Mouse (Mus musculus) liver, embryonic 14.5 days (tissue): ENCODE data around the gene Olfr896-ps1. TPM values are rescaled to one million over a fixed set of nuclear protein-coding genes. Genes with fewer than 3 reads are reported as not detected.

ENCODE experiments used
- ATAC-seq: fragments of 200-750 bp; cut with Nextera tagmentation; 2 replicates; pipeline ENCODE4 v1.8.0; 2017; ENCODE audit warnings: moderate number of reproducible peaks, mild to moderate bottlenecking, moderate library complexity; ENCODE audit not compliant: insufficient read depth
- DNase-seq, 3 experiments: peaks; one replicate each; pipeline ENCODE4 v3.0.0-alpha.2; 2012 to 2013; ENCODE audit warnings: low read depth in 3 of 3, low spot score in 3 of 3
- H3K27ac ChIP-seq: fragments of 300-500 bp; sonication (generic); 2 replicates; pipeline ENCODE4 v1.5.1; 2014; ENCODE audit warnings: moderate library complexity, mild to moderate bottlenecking, control low read depth, inconsistent platforms
- H3K27me3 ChIP-seq: fragments of 300-500 bp; sonication (generic); 2 replicates; pipeline ENCODE4 v1.6.1; 2014; ENCODE audit warnings: mild to moderate bottlenecking, low read length, moderate library complexity; ENCODE audit not compliant: control insufficient read depth, insufficient read depth
- H3K36me3 ChIP-seq: fragments of 300-500 bp; sonication (generic); replicated peaks from 2 replicates; pipeline ENCODE4 v1.6.1; 2014; ENCODE audit warnings: low read depth; ENCODE audit not compliant: control insufficient read depth, insufficient read depth
- H3K4me1 ChIP-seq, 2 experiments: fragments of 200-500 bp in 1 of 2; fragments of 300-500 bp in 1 of 2; sonication (generic) in 1 of 2; replicated peaks; 2 replicates each; pipeline ENCODE4 v1.6.1; 2012 to 2014; ENCODE audit warnings: antibody characterized with exemption in 1 of 2, inconsistent platforms in 1 of 2, low read length in 1 of 2; ENCODE audit not compliant: control insufficient read depth in 2 of 2, insufficient read depth in 2 of 2
- H3K4me2 ChIP-seq: fragments of 300-500 bp; sonication (generic); 2 replicates; pipeline ENCODE4 v1.6.1; 2014; ENCODE audit warnings: low read depth, mild to moderate bottlenecking, control low read depth, moderate library complexity
- H3K4me3 ChIP-seq, 2 experiments: fragments of 200-500 bp in 1 of 2; fragments of 300-500 bp in 1 of 2; sonication (generic) in 1 of 2; 2 replicates each; pipeline ENCODE4 v1.5.1; 2012 to 2014; ENCODE audit warnings: low read depth in 2 of 2, low read length in 2 of 2, mild to moderate bottlenecking in 2 of 2, control low read depth in 1 of 2, inconsistent platforms in 1 of 2, moderate library complexity in 1 of 2; ENCODE audit not compliant: insufficient read depth in 1 of 2
- H3K9ac ChIP-seq: fragments of 300-500 bp; sonication (generic); replicated peaks from 2 replicates; pipeline ENCODE4 v1.6.1; 2014; ENCODE audit warnings: mild to moderate bottlenecking, control low read depth, moderate library complexity
- H3K9me3 ChIP-seq: fragments of 300-500 bp; sonication (generic); 2 replicates; pipeline ENCODE4 v1.6.1; 2016; ENCODE audit warnings: low read length, mixed read lengths; ENCODE audit not compliant: control insufficient read depth
- CTCF ChIP-seq: IDR thresholded peaks from 2 replicates; pipeline ENCODE4 v1.5.1; 2016; ENCODE audit warnings: antibody characterized with exemption, low read depth, control low read depth
- EP300 ChIP-seq: IDR thresholded peaks from 2 replicates; pipeline ENCODE4 v1.6.1; 2016; ENCODE audit warnings: antibody characterized with exemption, low read depth
- WGBS: fragments of 180-500 bp; shearing (Covaris S2); extraction: QIAGEN DNeasy Blood & Tissue Kit; methylation state at CpG from one replicate; pipeline ENCODE4 v1.1.7; 2014; ENCODE audit not compliant: insufficient replicate concordance; 5-methylcytosine and 5-hydroxymethylcytosine counted together
- polyA plus RNA-seq, 2 experiments: library from polyadenylated mRNA; depleted of rRNA in 1 of 2; stranded (reverse) in 1 of 2; unstranded in 1 of 2; fragments of >200 nt; fragmentation: Nextera tagmentation in 1 of 2; extraction: Ambion mirVana in 1 of 2; gene quantifications; 2 replicates each; pipeline versions ENCODE4 v1.2.1 to v1.2.3; 2012 to 2014

Gene Olfr896-ps1
- polyA plus RNA-seq (2012; rRNA removed): not detected in 2 replicates
- polyA plus RNA-seq (2014; fragmentation: Nextera tagmentation; extraction: Ambion mirVana): not detected in 2 replicates

DNA sequence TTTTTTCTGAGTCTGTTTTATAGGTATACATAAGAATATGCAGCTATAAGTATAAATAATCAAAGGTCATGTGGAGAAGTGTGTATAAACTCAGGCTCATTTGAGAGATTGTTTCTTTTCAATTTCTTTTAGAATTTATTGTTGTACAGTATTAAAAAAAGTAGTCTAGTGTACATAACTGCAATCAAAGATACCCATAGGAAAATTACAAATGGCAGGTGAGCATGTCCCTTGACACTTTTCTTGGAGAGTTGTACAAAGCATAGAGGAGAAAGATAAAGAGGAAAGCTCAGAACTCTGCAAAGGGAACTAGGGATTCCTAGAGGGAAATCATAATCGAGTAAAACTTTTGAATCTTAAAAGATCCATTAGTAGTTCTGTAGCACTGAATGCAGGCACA lies at the start of gene Olfr896-ps1:
TSS of gene Olfr896-ps1 (plus strand) at position 301 of the 400 bp plus-strand sequence.
- no peak for DNase-seq
- 68% methylated on average over 1 of the region's 1 CpGs for WGBS
- no peaks in the 10 kb centered on the region for H3K36me3 ChIP-seq
- H3K9me3 ChIP-seq: no peaks in the 10 kb centered on the region
- no peak within 1 kb of the TSS for H3K9ac ChIP-seq
- TF ChIP-seq EP300: no peak
- TF ChIP-seq CTCF: no peak
- H3K4me2 ChIP-seq: no peak within 1 kb of the TSS
- no peak for ATAC-seq
- H3K4me3 ChIP-seq: no peak within 1 kb of the TSS
- no peak within 1 kb of the TSS for H3K27ac ChIP-seq
- H3K27me3 ChIP-seq: no peaks in the 10 kb centered on the region
- no peaks in the 10 kb centered on the region for H3K4me1 ChIP-seq

DNA sequence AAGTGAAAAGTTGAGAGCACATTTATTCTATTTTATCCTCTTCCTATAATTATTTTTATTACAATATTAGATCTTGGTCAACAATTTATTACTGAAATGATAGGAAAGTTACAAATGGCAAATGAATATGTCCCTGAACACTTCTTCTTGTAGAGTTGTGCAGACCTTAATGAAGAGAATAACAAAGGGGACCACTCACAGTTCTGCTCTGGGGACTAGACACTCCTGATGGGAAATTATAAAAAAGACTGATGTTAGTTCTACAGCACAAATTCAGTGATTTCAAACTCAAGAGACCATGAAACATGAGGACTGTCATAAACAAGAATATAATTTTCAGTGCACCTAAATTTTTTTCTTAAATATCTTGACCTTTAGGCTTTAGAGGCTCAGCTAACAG lies 38.4 kb upstream of the Olfr896-ps1 start, which contains the start of gene Olfr143:
TSS of gene Olfr143 (plus strand) at position 301 of the 400 bp plus-strand sequence.
- no peaks in the 10 kb centered on the region for H3K36me3 ChIP-seq
- DNase-seq (no peak), ATAC-seq (no peak)
- no peaks in the 10 kb centered on the region for H3K27me3 ChIP-seq
- H3K9ac ChIP-seq: no peak within 1 kb of the TSS
- no peak within 1 kb of the TSS for H3K27ac ChIP-seq
- no peak within 1 kb of the TSS for H3K4me2 ChIP-seq
- H3K9me3 ChIP-seq: no peaks in the 10 kb centered on the region
- TF ChIP-seq CTCF (no peak), EP300 (no peak)
- H3K4me3 ChIP-seq: no peak within 1 kb of the TSS
- no peaks in the 10 kb centered on the region for H3K4me1 ChIP-seq

DNA sequence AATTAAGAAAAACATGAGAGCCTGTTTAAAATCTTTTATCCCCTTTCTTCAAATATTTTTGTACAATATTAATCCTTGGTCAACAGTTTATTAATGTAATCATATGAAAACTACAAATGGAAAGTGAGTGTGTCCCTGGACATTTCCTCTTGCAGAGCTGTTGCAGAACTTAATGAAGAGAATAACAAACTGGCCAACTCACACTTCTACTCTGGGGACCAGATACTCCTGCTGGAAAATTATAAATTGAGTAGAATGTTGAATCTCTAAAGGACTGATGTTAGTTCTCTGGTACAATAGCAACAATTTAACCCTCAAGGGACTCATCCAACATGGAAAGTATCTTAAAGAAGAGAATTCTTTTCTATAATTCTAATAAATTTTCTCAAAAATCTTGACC lies 23.4 kb upstream of the Olfr896-ps1 start, which contains the start of gene Olfr895:
TSS of gene Olfr895 (plus strand) at position 301 of the 400 bp plus-strand sequence.
- no peak within 1 kb of the TSS for H3K27ac ChIP-seq
- H3K4me2 ChIP-seq: no peak within 1 kb of the TSS
- no peak within 1 kb of the TSS for H3K9ac ChIP-seq
- ATAC-seq (no peak), DNase-seq (no peak)
- TF ChIP-seq CTCF: no peak
- TF ChIP-seq EP300: no peak
- no peaks in the 10 kb centered on the region for H3K36me3 ChIP-seq
- H3K9me3 ChIP-seq: no peaks in the 10 kb centered on the region
- no peak within 1 kb of the TSS for H3K4me3 ChIP-seq
- no peaks in the 10 kb centered on the region for H3K27me3 ChIP-seq
- no peaks in the 10 kb centered on the region for H3K4me1 ChIP-seq

DNA sequence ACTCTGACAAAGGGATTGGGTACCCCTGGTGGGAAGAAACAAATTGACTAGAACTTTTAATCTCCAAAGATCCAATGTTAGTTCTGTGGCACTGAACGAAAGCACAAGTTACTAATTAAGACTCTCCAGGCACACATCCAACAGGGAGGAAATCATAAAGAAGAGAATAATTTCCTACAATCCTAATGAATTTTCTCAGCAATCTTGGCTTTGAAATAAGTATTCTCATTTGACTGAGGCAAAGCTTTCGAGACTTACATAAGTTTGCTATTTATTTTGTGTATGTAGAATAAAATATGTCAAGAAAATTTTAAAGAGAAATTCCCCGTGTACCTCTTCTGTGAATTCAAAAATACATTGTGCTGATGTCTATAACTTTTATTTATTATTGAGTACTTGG lies 37.9 kb downstream of the Olfr896-ps1 start, which contains the start of gene Olfr25:
TSS of gene Olfr25 (plus strand) at position 301 of the 400 bp plus-strand sequence.
- no peak for ATAC-seq
- H3K4me1 ChIP-seq: no peaks in the 10 kb centered on the region
- no peak within 1 kb of the TSS for H3K9ac ChIP-seq
- H3K27ac ChIP-seq: no peak within 1 kb of the TSS
- no peaks in the 10 kb centered on the region for H3K36me3 ChIP-seq
- 46% methylated on average over 3 of the region's 3 CpGs for WGBS
- H3K9me3 ChIP-seq: no peaks in the 10 kb centered on the region
- no peaks in the 10 kb centered on the region for H3K27me3 ChIP-seq
- H3K4me3 ChIP-seq: no peak within 1 kb of the TSS
- no peak for TF ChIP-seq CTCF
- TF ChIP-seq EP300: no peak
- DNase-seq: no peak
- no peak within 1 kb of the TSS for H3K4me2 ChIP-seq

Other genes with a start within 250 kb of the Olfr896-ps1 start
- gene Olfr884, start 244.6 kb upstream of the Olfr896-ps1 start, polyA plus RNA-seq (2012; rRNA removed): not detected in 2 replicates
- gene Olfr884, start 244.6 kb upstream of the Olfr896-ps1 start, polyA plus RNA-seq (2014; fragmentation: Nextera tagmentation; extraction: Ambion mirVana): not detected in 2 replicates
- gene Olfr885, start 229.8 kb upstream of the Olfr896-ps1 start, polyA plus RNA-seq (2012; rRNA removed): not detected in 2 replicates
- not detected in 2 replicates for gene Olfr885, start 229.8 kb upstream of the Olfr896-ps1 start, polyA plus RNA-seq (2014; fragmentation: Nextera tagmentation; extraction: Ambion mirVana)
- gene Olfr887, start 207.0 kb upstream of the Olfr896-ps1 start, polyA plus RNA-seq (2012; rRNA removed): not detected in 2 replicates
- not detected in 2 replicates for gene Olfr887, start 207.0 kb upstream of the Olfr896-ps1 start, polyA plus RNA-seq (2014; fragmentation: Nextera tagmentation; extraction: Ambion mirVana)
- not detected in 2 replicates for gene Olfr888, start 183.0 kb upstream of the Olfr896-ps1 start, polyA plus RNA-seq (2012; rRNA removed)
- gene Olfr888, start 183.0 kb upstream of the Olfr896-ps1 start, polyA plus RNA-seq (2014; fragmentation: Nextera tagmentation; extraction: Ambion mirVana): not detected in 2 replicates
- 0.01 TPM in 2 replicates for gene Olfr889, start 175.9 kb upstream of the Olfr896-ps1 start, polyA plus RNA-seq (2012; rRNA removed)
- gene Olfr889, start 175.9 kb upstream of the Olfr896-ps1 start, polyA plus RNA-seq (2014; fragmentation: Nextera tagmentation; extraction: Ambion mirVana): 0.14 and 0.15 TPM in 2 replicates
- gene Olfr890, start 148.6 kb upstream of the Olfr896-ps1 start, polyA plus RNA-seq (2012; rRNA removed): not detected in 2 replicates
- not detected in 2 replicates for gene Olfr890, start 148.6 kb upstream of the Olfr896-ps1 start, polyA plus RNA-seq (2014; fragmentation: Nextera tagmentation; extraction: Ambion mirVana)
- gene Olfr891, start 110.3 kb upstream of the Olfr896-ps1 start, polyA plus RNA-seq (2012; rRNA removed): not detected in 2 replicates
- gene Olfr891, start 110.3 kb upstream of the Olfr896-ps1 start, polyA plus RNA-seq (2014; fragmentation: Nextera tagmentation; extraction: Ambion mirVana): not detected in 2 replicates
- gene Olfr893, start 82.7 kb upstream of the Olfr896-ps1 start, polyA plus RNA-seq (2012; rRNA removed): not detected in 2 replicates
- not detected in 2 replicates for gene Olfr893, start 82.7 kb upstream of the Olfr896-ps1 start, polyA plus RNA-seq (2014; fragmentation: Nextera tagmentation; extraction: Ambion mirVana)
- not detected in 2 replicates for gene Olfr894, start 73.1 kb upstream of the Olfr896-ps1 start, polyA plus RNA-seq (2012; rRNA removed)
- not detected in 2 replicates for gene Olfr894, start 73.1 kb upstream of the Olfr896-ps1 start, polyA plus RNA-seq (2014; fragmentation: Nextera tagmentation; extraction: Ambion mirVana)
- gene Olfr143, start 38.3 kb upstream of the Olfr896-ps1 start, polyA plus RNA-seq (2012; rRNA removed): not detected in 2 replicates
- not detected in 2 replicates for gene Olfr143, start 38.3 kb upstream of the Olfr896-ps1 start, polyA plus RNA-seq (2014; fragmentation: Nextera tagmentation; extraction: Ambion mirVana)
- gene Olfr895, start 23.3 kb upstream of the Olfr896-ps1 start, polyA plus RNA-seq (2012; rRNA removed): not detected in 2 replicates
- gene Olfr895, start 23.3 kb upstream of the Olfr896-ps1 start, polyA plus RNA-seq (2014; fragmentation: Nextera tagmentation; extraction: Ambion mirVana): not detected in 2 replicates
- not detected in 2 replicates for gene Olfr25, start 38.0 kb downstream of the Olfr896-ps1 start, polyA plus RNA-seq (2012; rRNA removed)
- not detected in 2 replicates for gene Olfr25, start 38.0 kb downstream of the Olfr896-ps1 start, polyA plus RNA-seq (2014; fragmentation: Nextera tagmentation; extraction: Ambion mirVana)
- not detected in 2 replicates for gene Olfr898, start 57.3 kb downstream of the Olfr896-ps1 start, polyA plus RNA-seq (2012; rRNA removed)
- not detected in 2 replicates for gene Olfr898, start 57.3 kb downstream of the Olfr896-ps1 start, polyA plus RNA-seq (2014; fragmentation: Nextera tagmentation; extraction: Ambion mirVana)
- gene Olfr250, start 75.8 kb downstream of the Olfr896-ps1 start, polyA plus RNA-seq (2012; rRNA removed): not detected in 2 replicates
- gene Olfr250, start 75.8 kb downstream of the Olfr896-ps1 start, polyA plus RNA-seq (2014; fragmentation: Nextera tagmentation; extraction: Ambion mirVana): not detected in 2 replicates
- gene Olfr251, start 86.0 kb downstream of the Olfr896-ps1 start, polyA plus RNA-seq (2012; rRNA removed): not detected in 2 replicates
- gene Olfr251, start 86.0 kb downstream of the Olfr896-ps1 start, polyA plus RNA-seq (2014; fragmentation: Nextera tagmentation; extraction: Ambion mirVana): not detected in 2 replicates
- not detected in 2 replicates for gene Olfr147, start 110.6 kb downstream of the Olfr896-ps1 start, polyA plus RNA-seq (2012; rRNA removed)
- not detected in 2 replicates for gene Olfr147, start 110.6 kb downstream of the Olfr896-ps1 start, polyA plus RNA-seq (2014; fragmentation: Nextera tagmentation; extraction: Ambion mirVana)
- gene Olfr901, start 138.3 kb downstream of the Olfr896-ps1 start, polyA plus RNA-seq (2012; rRNA removed): not detected in 2 replicates
- gene Olfr901, start 138.3 kb downstream of the Olfr896-ps1 start, polyA plus RNA-seq (2014; fragmentation: Nextera tagmentation; extraction: Ambion mirVana): not detected in 2 replicates
- gene Olfr902, start 156.5 kb downstream of the Olfr896-ps1 start, polyA plus RNA-seq (2012; rRNA removed): not detected in 2 replicates
- gene Olfr902, start 156.5 kb downstream of the Olfr896-ps1 start, polyA plus RNA-seq (2014; fragmentation: Nextera tagmentation; extraction: Ambion mirVana): not detected in 2 replicates
- gene Olfr904, start 172.0 kb downstream of the Olfr896-ps1 start, polyA plus RNA-seq (2012; rRNA removed): not detected in 2 replicates
- gene Olfr904, start 172.0 kb downstream of the Olfr896-ps1 start, polyA plus RNA-seq (2014; fragmentation: Nextera tagmentation; extraction: Ambion mirVana): not detected in 2 replicates
- gene Olfr905, start 180.0 kb downstream of the Olfr896-ps1 start, polyA plus RNA-seq (2012; rRNA removed): not detected in 2 replicates
- gene Olfr905, start 180.0 kb downstream of the Olfr896-ps1 start, polyA plus RNA-seq (2014; fragmentation: Nextera tagmentation; extraction: Ambion mirVana): not detected in 2 replicates
- not detected in 2 replicates for gene Olfr906, start 196.0 kb downstream of the Olfr896-ps1 start, polyA plus RNA-seq (2012; rRNA removed)
- not detected in 2 replicates for gene Olfr906, start 196.0 kb downstream of the Olfr896-ps1 start, polyA plus RNA-seq (2014; fragmentation: Nextera tagmentation; extraction: Ambion mirVana)
- not detected in 2 replicates for gene Olfr907, start 204.7 kb downstream of the Olfr896-ps1 start, polyA plus RNA-seq (2012; rRNA removed)
- gene Olfr907, start 204.7 kb downstream of the Olfr896-ps1 start, polyA plus RNA-seq (2014; fragmentation: Nextera tagmentation; extraction: Ambion mirVana): not detected in 2 replicates
- not detected in 2 replicates for gene Olfr911-ps1, start 230.5 kb downstream of the Olfr896-ps1 start, polyA plus RNA-seq (2012; rRNA removed)
- gene Olfr911-ps1, start 230.5 kb downstream of the Olfr896-ps1 start, polyA plus RNA-seq (2014; fragmentation: Nextera tagmentation; extraction: Ambion mirVana): not detected in 2 replicates
- gene Olfr910, start 246.7 kb downstream of the Olfr896-ps1 start, polyA plus RNA-seq (2012; rRNA removed): not detected in 2 replicates
- not detected in 2 replicates for gene Olfr910, start 246.7 kb downstream of the Olfr896-ps1 start, polyA plus RNA-seq (2014; fragmentation: Nextera tagmentation; extraction: Ambion mirVana)